Mouse (Mus musculus) gastrocnemius, adult 2 months (tissue): ENCODE data around the gene Celsr1. TPM values are rescaled to one million over a fixed set of nuclear protein-coding genes. Genes with fewer than 3 reads are reported as not detected.
"Not testable (repeated sequence)": the region's sequence is repeated elsewhere in the genome, so short reads cannot be mapped to it uniquely, and the experiment has no call there.

Source experiments
- DNase-seq: peaks from one replicate; pipeline ENCODE4 v3.0.0; 2022
- H3K27ac ChIP-seq: fragments of 200-600 bp; 2 replicates; pipeline ENCODE4 v1.8.1; 2022; ENCODE audit warnings: mild to moderate bottlenecking
- H3K4me3 ChIP-seq: fragments of 200-600 bp; 2 replicates; pipeline ENCODE4 v1.8.1; 2022; ENCODE audit warnings: mild to moderate bottlenecking, moderate library complexity
- CTCF ChIP-seq: fragments of 200-600 bp; IDR thresholded peaks from 2 replicates; pipeline ENCODE4 v1.8.1; 2022; ENCODE audit warnings: antibody characterized with exemption, mild to moderate bottlenecking, moderate library complexity
- intact Hi-C: fragments of 180-260 bp; cut with DNase I; formaldehyde crosslinking; loops from one replicate; pipeline ENCODE4 v1.15.1; 2025
- total RNA-seq, 2 experiments: library from RNA; stranded (reverse); gene quantifications; 2 replicates each; pipeline ENCODE4 v1.2.3; 2021

Celsr1 gene
- total RNA-seq, 2 experiments from 2014 or later, result 0.13 to 0.28 TPM

DNA sequence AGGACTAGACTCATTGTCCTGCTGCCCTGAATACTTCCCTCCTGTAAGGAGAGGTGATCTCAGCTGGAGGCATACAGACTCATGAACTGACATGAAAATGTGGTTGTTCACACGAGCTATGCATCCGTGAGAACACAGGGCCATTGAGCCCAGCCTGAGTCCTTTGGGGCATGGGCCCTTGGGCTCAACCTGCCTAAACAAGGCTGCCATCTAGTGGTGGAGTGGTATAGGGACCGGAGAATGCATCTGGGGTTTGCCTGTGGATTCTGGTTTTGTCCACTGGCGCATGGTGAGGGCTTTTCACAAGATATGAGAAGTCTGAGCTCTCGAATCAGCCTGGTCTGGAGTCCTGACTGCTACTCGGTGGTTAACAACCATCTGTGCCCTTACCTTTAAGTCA, 165.9 kb downstream of the Celsr1 start:
- peak; percentile 98 for TF ChIP-seq CTCF
- Histone ChIP-seq H3K27ac (no peak overlapping the region), H3K4me3 (no peak overlapping the region)
- DNase-seq, result peak; percentile 74
- intact Hi-C loops, result loop anchor here (1.0 to 5.0 kb wide), 3 partner anchors 151 to 269 kb away; no protein-coding TSS in a partner anchor

GRCm38 (mm10) chr15:85865913-85866312, 167.7 kb downstream of the Celsr1 start:
- DNase-seq, H3K27ac ChIP-seq, H3K4me3 ChIP-seq: not testable (repeated sequence)
- intact Hi-C loops, result loop anchor here (5.0 kb wide), 1 partner anchor 254 kb away; no protein-coding TSS in a partner anchor

GRCm38 (mm10) chr15:85859490-85860031, 174.0 kb downstream of the Celsr1 start, which contains the start of gene Gtse1:
Gene Gtse1, plus strand, starts transcription at chr15:85859745.
- H3K27ac ChIP-seq, result peak within 1 kb of the TSS; percentile 88
- TF ChIP-seq CTCF, result no peak
- DNase-seq, result peak; percentile 95
- intact Hi-C loops, result loop anchor here (5.0 kb wide), 1 partner anchor 47 kb away; the partner anchor contains the start of gene Cdpf1
- H3K4me3 ChIP-seq, result peak within 1 kb of the TSS; percentile 79

DNA sequence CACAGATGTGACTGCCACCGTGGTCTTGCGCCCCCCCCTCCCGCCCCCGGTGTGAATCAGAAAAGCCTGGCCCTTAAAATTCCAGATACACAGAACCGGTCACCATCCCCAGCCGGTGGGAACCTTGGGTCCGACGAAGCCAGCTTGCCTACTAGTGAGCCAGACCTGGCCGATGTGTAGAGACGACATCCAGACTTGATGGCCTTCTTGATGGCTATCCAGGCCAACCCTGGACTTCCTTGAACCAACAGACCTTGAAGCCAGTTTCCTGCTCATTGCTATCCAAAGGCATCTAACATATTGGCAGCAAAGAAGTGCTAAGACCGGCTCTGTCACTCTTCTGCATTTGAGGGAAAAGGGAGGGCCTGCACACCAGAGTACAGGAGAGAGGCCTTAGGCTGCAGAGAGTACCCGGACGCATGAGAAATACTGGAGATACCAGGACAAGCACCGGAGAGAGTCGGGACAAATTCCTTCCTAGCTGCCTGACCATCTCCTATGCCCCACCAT, 174.5 kb downstream of the Celsr1 start:
- H3K4me3 ChIP-seq, result peak overlapping the region; percentile 79
- H3K27ac ChIP-seq, result peak overlapping the region; percentile 88
- DNase-seq, result no peak
- no peak for TF ChIP-seq CTCF
- intact Hi-C loops, result loop anchor here (5.0 kb wide), 1 partner anchor 47 kb away; the partner anchor contains the start of gene Cdpf1

DNA sequence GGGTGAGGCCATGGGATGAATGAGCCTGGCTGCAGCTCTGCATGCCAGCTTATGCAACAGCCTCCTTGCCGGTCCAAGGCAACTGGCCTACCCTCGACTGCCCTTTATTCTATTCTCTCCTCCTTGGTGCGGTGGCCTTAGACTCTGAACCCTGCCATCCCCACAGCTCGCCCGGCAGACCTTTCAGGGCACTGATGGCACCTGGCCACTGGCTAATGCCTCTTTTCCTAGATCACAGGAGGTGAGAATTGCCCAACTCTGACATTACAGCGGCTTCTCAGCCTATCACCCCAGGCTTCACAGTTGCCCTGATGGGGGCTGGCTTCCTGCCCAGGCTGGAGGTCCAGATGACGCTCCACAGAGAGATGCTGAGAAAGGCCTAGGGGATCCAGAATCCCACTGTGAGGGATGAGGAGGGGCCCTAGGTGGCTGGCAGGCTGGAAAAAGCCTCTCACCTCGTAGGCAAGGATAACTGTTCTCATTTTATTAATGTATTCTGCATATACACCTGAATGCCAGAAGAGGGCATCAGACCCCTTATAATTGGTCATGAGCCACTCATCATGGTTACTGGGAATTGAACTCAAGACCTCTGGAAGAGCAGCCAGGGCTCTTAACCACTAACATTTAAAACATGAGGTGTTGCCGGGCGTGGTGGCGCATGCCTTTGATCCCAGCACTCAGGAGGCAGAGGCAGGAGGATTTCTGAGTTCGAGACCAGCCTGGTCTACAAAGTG, 181.8 kb downstream of the Celsr1 start:
- intact Hi-C loops, result no loop called here
- Histone ChIP-seq H3K27ac (no peak overlapping the region), H3K4me3 (no peak overlapping the region)
- peak; percentile 45 for TF ChIP-seq CTCF
- no peak for DNase-seq

Other genes starting within 250 kb of the Celsr1 start
- gene Cdpf1, start 222.1 kb downstream of the Celsr1 start, total RNA-seq, result 10 to 100 TPM; 44.7 to 57.0 TPM
- gene Pkdrej, start 212.0 kb downstream of the Celsr1 start, total RNA-seq, result under 1 TPM; 0.15 to 0.67 TPM
- gene Ttc38, start 201.5 kb downstream of the Celsr1 start, total RNA-seq, result 1 to 10 TPM; 3.4 to 6.0 TPM
- gene Gtse1, start 174.0 kb downstream of the Celsr1 start, total RNA-seq, result under 1 TPM in 1 of 2 experiments, not detected in 1; 0.14 TPM
- gene Trmu, start 154.5 kb downstream of the Celsr1 start, total RNA-seq, result 10 to 100 TPM in 1 of 2 experiments, 1 to 10 TPM in 1; 9.5 to 15.2 TPM
- 10 to 100 TPM in 1 of 2 experiments, 1 to 10 TPM in 1; 5.8 to 11.4 TPM for gene Gramd4, start 23.9 kb upstream of the Celsr1 start, total RNA-seq
- gene Cerk, start 152.4 kb upstream of the Celsr1 start, total RNA-seq, result 1 to 10 TPM; 4.2 to 8.1 TPM
- 10 to 100 TPM; 12.4 to 16.3 TPM for gene Tbc1d22a, start 180.7 kb upstream of the Celsr1 start, total RNA-seq